Mouse (Mus musculus): Measurements from ENCODE around the gene Spata18.

The Spata18 gene

GRCm38 (mm10) chr5:73651061-73651854 lies at the start of gene Spata18:
Spata18 (plus strand) TSS chr5:73651379.
- DNase-seq: peak; percentile 96

GRCm38 (mm10) chr5:73602865-73603264 lies 48.3 kb upstream of the Spata18 start:
- no peak for DNase-seq

- no peak for DNase-seq
Measured at GRCm38 (mm10) chr5:73604542-73604941, 46.6 kb upstream of the Spata18 start.

- DNase-seq: peak; percentile 13
Measured at GRCm38 (mm10) chr5:73604964-73605363, 46.2 kb upstream of the Spata18 start.

- DNase-seq: peak; percentile 60
Measured at GRCm38 (mm10) chr5:73611071-73611470, 40.1 kb upstream of the Spata18 start.

- peak; percentile 14 for DNase-seq
Measured at GRCm38 (mm10) chr5:73613296-73613695, 37.9 kb upstream of the Spata18 start.

- peak; percentile 14 for DNase-seq
Measured at GRCm38 (mm10) chr5:73615211-73615610, 36.0 kb upstream of the Spata18 start.

GRCm38 (mm10) chr5:73618969-73619368 lies 32.2 kb upstream of the Spata18 start:
- DNase-seq: peak; percentile 21

GRCm38 (mm10) chr5:73625505-73625904 lies 25.7 kb upstream of the Spata18 start:
- no peak for DNase-seq

- peak; percentile 37 for DNase-seq
Measured at GRCm38 (mm10) chr5:73626842-73627241, 24.3 kb upstream of the Spata18 start.

- peak; percentile 75 for DNase-seq
Measured at GRCm38 (mm10) chr5:73627559-73627958, 23.6 kb upstream of the Spata18 start.

- DNase-seq: peak; percentile 61
Measured at GRCm38 (mm10) chr5:73627991-73628390, 23.2 kb upstream of the Spata18 start.

GRCm38 (mm10) chr5:73630141-73630540 lies 21.0 kb upstream of the Spata18 start:
- peak; percentile 90 for DNase-seq

GRCm38 (mm10) chr5:73631001-73631558 lies 20.1 kb upstream of the Spata18 start:
- no peak for DNase-seq

GRCm38 (mm10) chr5:73632291-73632690 lies 18.9 kb upstream of the Spata18 start, which contains the start of gene Lrrc66:
Lrrc66 (minus strand) TSS chr5:73632526.
- DNase-seq: no peak

- DNase-seq: peak; percentile 81
Measured at GRCm38 (mm10) chr5:73633141-73633540, 18.0 kb upstream of the Spata18 start.

- DNase-seq: peak; percentile 86
Measured at GRCm38 (mm10) chr5:73637337-73638107, 13.7 kb upstream of the Spata18 start.

GRCm38 (mm10) chr5:73641058-73641457 lies 10.1 kb upstream of the Spata18 start:
- DNase-seq: no peak

GRCm38 (mm10) chr5:73642091-73642490 lies 9.1 kb upstream of the Spata18 start:
- no peak for DNase-seq

GRCm38 (mm10) chr5:73647261-73647900 lies 3.8 kb upstream of the Spata18 start, which contains the start of gene Sgcb:
Sgcb (minus strand) TSS chr5:73647790.
- peak; percentile 99 for DNase-seq

GRCm38 (mm10) chr5:73650365-73650964 lies 714 bp upstream of the Spata18 start:
- no peak for DNase-seq

- no peak for DNase-seq
Measured at GRCm38 (mm10) chr5:73651855-73652201, 649 bp downstream of the Spata18 start.

GRCm38 (mm10) chr5:73666695-73667094 lies 15.5 kb downstream of the Spata18 start:
- no peak for DNase-seq

Measured in heart, adult 11 months (tissue).